In the genomic region with DNA sequence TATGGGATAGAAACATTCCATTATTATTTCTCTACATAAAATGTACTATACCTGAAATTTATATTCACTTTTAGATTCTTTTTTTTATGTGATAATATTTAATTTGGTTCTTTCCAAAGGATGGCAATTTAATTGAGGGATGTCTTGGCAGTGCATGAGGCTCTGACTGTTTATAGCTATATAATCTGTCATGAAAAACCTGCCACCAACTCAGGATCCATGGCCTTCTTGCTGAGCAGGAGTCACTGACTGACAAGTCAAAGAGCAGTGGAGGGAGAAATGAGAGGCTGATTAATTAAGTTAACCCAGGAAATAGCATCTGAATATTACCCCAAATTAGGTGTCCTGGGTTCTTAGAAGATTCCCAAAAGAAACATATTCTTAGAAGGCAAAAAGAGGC, we compare ENCODE assay signal across 15 mouse cellular contexts.
"Had no signal": no experiment of that assay in that cellular context is flagged by ENCODE, and none has a peak within 500 bp of the region (broad histone marks: within the 10 kb centered on the region; RNA-seq: fewer than 3 reads in every experiment).

No protein-coding gene starts in this region.

- H3K4me3 ChIP-seq: neural tube, embryonic 15.5 days; stomach, embryonic 15.5 days had no signal

- H3K9ac ChIP-seq: neural tube, embryonic 15.5 days; stomach, embryonic 15.5 days had no signal

- DNase-seq: retina, postnatal 1 day; right cerebral cortex, adult 18-20 months; right cerebral cortex, postnatal 14 days; right cerebral cortex, postnatal 25 days; right cerebral cortex, postnatal 4 days; spleen, adult 18-20 months; thymus, adult 18-20 months; thymus, adult 2 months; thymus, postnatal 14 days; thymus, postnatal 25 days; thymus, postnatal 36 days; thymus, postnatal 4 days had no signal

- H3K4me2 ChIP-seq: neural tube, embryonic 15.5 days; stomach, embryonic 15.5 days had no signal

- H3K36me3 ChIP-seq: neural tube, embryonic 15.5 days; stomach, embryonic 15.5 days had no signal

- H3K9me3 ChIP-seq: neural tube, embryonic 15.5 days; stomach, embryonic 15.5 days had no signal

- H3K4me1 ChIP-seq: neural tube, embryonic 15.5 days; stomach, embryonic 15.5 days had no signal

- H3K27ac ChIP-seq: neural tube, embryonic 15.5 days; stomach, embryonic 15.5 days; stomach, postnatal 0 days had no signal

- H3K27me3 ChIP-seq: neural tube, embryonic 15.5 days; stomach, embryonic 15.5 days had no signal
